Mouse (Mus musculus): Measurements from ENCODE around the gene Hcn3.

The Hcn3 gene

DNA sequence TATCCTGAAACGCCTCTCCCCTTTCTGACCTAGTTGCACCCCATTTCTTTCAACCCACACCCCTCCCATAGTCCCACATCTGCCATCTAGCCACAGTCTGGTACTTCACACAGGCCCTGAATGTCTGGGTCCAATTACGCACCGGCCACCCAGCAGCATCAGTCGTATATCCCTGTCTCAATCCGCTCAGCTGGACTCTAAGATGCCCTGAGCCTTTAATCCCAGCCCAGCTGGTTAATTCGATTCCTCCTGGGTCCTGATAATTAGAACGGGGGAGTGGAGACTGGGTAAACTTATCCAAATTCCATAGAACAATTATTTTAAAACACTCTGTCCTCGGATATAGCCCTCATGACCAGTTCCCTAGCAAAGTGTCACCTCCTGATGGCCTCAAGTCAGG is 14.4 kb downstream of the Hcn3 start:
- no peak for DNase-seq

DNA sequence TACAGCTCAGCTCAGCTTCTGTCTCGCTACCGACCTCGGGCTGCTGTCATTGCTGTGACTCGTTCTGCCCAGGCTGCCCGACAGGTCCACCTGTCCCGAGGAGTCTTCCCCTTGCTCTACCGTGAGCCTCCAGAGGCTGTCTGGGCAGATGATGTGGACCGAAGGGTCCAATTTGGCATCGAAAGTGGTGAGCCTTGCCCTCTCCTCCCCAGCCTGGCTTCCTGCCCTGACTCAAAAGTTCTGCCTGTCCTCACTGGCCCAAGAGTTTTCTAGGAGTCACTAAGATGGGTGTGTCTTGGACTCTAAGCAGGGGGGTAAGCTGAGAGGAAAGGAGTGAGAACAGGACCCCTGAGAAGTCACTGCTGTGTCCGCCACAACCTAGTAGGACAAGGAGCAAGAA is 15.2 kb downstream of the Hcn3 start:
- no peak for DNase-seq

DNA sequence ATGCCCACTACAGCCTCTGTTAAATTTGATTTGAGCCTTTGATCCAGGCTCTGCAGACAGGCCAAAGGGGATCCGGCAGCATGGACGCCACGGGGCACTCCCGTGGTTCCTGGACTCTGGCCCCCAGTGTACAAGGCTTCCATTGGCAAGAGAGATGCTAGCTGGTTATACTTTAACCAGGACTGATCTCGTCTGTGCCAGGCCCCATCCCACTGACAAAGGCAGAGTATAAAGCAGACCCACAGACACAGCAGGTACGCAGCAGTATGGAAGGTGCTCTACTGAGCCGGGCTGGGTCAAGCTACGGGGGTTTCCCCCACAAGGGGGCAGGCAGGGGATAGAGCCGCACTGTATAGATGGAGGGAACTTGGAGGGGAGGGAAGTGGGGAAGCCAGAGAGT is 23.6 kb downstream of the Hcn3 start:
- DNase-seq = no peak

DNA sequence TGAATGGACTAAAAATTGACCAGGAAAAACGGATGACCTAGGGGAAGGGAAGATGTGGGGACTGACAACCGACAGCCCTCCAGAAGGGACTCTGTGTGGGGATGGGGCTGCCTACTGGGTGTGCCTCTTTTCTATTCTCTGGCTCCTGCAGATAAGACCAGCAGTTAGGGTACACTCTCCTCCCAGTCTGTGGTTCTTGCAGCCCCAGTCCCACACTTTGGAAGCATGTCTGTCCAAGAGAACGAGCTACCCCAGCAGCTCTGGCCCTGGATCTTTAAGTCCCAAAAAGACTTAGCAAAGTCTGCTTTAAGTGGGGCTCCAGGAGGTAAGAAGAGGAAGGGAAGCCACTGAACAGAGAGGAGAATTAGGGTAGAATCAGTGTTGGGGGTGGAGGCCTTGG is 24.0 kb downstream of the Hcn3 start, which contains the start of gene Pklr:
Pklr (plus strand) TSS at position 185 of the 400 bp plus-strand sequence.
- DNase-seq = no peak

DNA sequence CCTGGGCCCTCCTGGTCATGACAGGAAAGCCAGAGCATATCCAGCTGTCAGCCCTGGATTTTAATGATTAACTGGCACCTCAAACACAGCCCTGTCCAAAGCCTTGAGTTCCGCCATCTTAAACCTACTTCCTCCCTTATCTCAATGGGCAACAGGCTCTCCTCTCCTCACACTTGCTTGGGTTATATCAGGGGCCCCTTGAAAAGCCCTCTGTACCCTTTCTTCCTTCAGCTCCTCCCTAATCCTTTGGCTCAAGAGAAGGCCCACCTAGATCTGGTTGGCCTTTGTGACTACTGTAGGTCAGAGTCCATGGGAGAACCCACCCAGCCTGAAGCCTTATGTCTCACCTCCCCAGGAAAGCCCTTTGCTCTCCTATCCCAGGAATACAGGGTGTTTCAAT is 26.2 kb downstream of the Hcn3 start:
- DNase-seq = no peak

DNA sequence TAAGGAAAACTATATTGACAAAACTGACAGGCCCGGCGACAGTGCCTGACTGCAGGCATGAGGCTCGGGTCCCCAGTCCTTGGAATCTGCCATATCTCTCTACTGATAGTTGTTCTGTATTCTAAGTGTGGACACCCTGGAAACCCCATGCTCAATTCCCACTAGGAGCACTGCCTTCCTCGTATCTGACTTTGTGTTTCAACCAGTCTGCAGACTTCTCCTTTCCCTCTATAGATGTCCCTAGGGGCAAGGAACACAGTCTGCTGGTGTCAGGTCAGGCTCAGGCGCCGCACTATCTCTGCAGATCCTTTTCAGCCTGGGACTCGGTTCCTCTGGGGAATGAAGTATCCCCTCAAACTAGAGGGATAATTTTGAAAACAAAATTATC is 26.9 kb downstream of the Hcn3 start:
- no peak for DNase-seq

DNA sequence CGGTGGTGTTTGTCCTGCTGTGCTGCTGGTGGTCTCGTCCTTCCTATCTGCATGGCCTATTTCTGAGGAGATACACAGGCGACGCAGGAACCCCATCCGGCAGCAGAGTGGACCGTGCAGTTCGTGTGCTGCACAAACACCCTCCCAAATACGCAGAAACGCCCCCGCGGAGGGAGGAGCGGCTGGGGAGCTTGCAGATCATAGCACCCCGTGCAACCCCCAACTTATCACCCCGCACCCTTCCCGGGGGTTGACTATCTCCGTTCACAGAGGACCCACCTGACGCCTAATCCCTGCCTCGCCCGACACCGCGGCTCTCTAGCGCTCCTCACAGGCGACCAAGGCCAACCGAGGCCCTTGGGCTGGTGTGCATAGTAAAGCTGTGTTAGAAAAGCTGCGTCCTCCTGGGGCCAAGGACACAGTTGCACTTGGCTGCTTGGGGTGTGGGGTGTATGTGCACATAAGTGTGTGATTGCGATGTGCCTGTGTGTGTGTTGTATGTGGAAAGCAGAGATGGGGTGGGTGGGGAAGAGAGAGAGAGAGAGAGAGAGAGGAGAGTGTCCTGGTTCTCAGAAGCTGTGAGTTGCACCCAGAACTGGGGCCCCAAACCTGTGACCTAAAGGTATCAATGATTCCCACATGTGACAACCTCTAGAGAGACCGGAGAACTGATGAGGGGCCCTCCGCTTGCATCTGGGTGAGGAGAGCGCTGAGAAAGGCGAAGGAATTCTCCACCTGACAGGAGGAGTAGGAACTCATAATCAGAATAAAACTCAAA is 27.5 kb downstream of the Hcn3 start:
- peak in 1 of 2 experiments; percentile 17 for DNase-seq

DNA sequence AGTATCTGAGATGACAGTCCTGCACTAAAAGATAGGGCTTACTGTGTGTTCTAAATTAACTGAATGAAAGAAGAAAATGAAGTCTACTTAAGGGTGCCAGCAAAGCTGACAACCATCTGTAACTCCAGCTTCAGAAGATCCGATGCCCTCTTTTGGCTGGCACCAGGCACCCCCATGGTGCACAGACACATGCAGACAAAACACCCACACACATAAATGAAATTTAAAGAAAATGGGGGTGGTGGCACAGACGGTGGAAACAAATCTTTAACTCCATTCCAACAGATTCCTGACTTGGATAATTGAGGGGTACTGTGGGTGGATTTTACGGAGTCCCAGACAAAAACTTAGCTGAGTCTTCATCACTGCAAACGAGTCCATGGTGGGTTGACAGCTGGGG is 28.2 kb downstream of the Hcn3 start:
- DNase-seq = no peak

DNA sequence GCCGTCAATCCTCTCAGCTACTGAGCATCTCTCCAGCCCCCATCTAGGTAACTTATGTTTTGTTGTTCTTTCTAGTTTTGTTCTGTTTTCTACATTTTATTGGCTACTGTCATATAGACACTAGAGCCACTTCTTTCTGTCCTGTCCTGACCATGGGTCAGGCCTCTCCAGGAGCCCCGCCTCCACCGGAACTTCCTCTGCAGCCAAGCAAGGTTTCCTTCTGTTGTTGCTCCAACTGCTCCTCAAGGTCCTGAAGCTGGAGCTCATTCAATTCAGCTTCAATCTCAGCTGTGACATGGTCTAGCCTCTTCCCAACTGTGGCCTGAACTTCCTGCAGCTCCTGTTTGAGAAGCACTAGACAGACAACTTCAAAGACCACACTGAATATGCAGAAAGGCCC is 30.1 kb downstream of the Hcn3 start:
- DNase-seq = no peak

DNA sequence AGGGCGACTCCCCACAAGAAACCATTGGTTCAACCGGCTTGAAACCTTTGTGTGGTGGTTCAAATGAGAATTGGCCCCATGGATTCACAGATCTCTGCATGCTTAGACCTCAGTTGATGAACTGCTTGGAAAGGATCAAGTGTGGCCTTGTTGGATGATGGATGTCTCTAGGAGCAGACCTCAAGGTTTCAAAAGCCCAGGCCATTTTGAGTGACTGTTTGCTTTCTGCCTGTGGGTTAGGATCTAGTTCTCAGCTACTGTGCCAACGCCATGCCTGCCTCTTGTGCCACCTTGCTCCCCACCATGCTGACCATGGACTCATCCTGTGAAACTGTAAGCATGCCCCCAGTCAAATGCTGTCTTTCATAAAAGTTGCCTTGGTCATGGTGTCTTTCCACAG is 34.0 kb downstream of the Hcn3 start:
- DNase-seq = no peak

DNA sequence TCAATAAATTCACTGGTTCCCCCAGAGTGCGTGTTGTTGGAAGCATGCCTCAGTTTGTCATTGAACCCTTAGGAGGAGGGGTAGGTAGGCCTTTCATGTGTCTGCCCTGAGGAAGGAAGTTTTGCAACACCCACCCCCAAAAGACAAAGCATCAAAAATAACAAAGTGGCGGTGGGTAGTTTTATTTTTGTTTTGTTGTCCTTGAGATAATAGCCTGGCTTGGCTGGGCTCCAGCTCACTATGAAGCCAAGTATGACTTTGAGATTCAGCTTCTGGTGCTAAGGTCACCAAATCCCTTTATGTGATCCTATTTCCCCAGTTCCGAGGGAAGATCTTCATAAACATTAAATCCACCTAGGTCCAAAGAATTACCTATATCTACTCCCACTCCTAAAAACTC is 35.8 kb downstream of the Hcn3 start:
- no peak for DNase-seq

DNA sequence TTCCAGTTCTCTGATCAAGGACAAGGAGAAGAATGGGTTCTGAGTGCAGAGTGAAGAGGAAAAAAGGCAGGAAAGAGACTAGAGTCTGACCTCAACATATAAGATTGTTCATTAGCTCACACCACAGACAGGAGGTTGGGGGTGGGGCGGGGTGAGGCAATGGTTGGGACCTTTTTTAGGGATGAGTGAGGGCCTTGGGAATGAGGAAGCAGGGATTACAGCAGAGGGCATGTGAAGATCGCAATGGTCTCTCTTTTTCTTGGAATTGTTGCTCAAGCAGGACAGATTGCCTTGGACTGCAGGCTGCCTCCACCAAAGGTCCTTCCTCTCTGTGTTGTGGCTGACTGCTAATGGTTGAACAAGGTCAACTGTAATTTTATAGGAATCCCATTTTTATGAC is 36.7 kb downstream of the Hcn3 start:
- peak; percentile 42 to 60 for DNase-seq

DNA sequence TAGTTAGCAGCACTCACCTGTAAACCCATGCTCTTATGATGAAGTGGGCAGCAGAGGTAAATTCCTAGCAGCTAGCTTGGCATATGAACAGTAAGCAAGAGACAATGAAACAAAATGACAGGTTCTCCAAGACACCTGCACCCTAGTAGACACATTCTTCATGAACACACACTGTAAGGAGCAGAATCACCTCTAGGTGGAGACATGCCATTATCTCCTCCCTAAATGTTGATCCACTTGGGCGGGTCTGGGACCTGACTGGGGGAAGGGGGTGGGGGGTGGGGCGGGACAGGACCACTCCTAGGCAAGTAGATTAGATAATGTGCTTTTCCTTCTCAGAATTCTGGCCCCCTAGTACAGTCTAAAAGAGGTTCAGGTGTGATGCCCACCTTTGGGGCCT is 44.5 kb downstream of the Hcn3 start:
- DNase-seq = peak in 1 of 2 experiments; percentile 32

DNA sequence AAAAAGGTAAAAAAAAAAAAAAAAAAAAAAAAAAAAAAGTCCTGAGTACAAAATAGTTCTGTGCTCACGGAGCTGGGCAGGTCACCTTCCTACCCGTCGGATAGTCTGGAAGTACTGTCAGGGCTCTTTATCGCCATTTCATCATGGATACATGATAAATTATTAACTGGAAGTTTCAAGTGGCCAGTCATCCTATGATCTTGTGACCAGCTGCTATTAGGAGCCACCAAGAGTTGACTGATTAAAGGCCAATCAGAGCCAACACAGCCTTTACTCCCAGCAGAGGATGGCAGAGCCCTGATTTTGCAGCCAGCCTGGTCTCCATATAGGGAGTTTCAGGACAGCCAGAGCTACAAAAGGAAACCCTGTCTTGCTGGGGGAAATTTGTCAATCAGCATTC is 46.9 kb downstream of the Hcn3 start:
- DNase-seq = no peak

DNA sequence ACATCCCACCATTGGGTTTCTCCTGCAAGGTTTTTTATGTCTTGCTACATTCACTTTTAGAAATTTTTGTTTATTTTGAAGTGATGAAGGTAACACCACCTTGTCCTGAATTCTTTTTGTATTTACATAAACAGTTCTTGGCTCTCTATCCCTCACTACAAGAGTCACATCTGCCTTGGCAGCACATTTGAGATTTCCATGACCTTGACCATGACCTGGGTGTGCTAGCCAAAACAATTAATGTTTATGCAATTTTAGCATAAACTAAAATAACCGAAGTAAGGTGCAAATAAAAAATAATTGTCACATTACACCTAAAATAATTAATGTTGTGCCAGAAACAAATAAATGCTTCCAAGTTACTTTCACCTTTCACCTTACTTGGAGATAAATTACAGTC is 51.9 kb downstream of the Hcn3 start:
- no peak for DNase-seq

DNA sequence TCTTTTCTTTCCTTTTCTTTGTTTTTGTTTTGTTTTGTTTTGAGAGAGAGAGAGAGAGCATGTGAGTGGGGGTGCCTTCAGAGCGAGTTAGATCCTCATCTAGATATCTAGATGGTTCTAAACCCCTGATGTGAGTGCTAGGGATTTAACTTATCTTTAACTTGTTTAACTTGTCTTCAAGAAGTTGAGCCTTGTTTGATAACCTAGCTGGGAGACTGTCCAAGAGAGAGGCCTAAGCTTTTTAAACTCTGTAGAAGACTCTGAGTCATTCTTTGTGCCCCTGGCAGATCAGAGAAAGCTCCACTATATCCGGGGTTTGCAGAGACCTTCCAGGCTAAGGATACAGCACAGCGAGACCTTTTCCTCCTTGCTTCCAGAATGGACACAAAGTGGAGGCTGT is 52.5 kb downstream of the Hcn3 start:
- no peak for DNase-seq

DNA sequence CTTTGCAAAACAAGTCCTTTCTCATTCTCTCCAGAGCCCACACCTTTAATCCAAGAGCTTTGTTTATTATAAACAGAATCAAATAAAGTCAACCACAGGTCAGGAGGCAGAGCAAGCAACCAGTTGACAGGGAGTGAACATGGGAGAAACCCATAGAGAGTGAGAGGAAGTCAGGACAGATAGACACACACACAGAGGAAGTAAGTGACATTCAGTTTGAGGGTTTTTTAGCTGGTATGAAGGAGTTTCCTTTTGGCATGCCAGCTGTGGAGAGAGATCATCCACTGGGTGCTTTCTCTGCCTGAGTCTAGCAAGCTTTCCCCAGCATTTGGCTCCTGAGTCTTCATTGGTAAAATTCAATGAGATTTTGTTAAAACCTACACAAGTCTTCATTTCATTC is 53.1 kb downstream of the Hcn3 start:
- DNase-seq = no peak

DNA sequence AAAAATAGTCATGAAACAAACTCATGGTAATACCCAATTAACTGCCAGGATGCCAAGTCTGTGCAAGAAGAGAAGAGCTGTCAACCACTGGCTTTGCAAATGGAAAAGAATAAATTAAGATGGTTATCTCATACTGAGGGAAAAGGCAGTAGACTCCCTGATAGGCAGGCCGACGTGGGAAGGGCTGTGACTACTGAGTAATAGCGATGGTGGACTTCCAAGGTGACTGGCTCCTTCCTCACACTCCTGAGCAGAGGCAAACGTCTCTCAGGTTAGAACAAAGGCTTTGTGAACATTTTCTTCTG is 56.8 kb downstream of the Hcn3 start:
- DNase-seq = no peak

DNA sequence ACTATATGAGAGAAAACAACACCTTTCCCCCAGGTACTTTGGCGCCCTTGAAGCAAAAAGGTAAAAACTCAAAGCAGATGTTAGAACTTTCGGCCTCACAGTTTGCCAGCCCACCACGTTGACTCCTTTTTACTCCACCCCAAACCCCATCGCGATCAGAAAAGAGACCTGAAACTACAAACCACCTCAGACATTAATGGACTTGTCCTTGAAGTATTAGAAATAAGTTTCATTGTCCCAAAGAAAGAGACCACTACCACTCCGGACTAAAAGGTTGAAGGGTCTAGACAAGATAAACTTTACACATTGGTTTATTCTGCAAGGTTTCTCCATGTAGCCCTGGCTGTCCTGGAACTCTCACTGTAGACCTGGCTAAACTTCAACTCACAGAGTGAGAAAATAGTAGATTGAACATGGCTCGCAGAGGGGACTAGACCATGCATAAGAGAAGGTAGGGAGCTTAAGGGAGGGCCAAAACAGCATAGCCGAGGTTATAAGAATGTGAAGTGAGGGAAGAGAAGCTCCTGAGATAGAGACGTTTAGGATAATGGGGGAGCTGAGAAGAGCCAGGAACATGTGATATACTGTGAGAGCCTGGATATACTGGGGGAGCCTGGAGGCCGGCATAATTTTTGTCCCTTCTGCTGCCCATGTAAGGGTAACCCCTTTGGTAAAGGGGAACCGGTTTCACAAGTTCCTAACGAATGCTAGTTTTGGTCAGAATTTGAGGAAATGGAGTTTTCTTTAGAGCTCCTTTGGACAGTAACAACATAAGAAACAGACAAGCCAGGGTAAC is 57.3 kb downstream of the Hcn3 start:
- no peak for DNase-seq

DNA sequence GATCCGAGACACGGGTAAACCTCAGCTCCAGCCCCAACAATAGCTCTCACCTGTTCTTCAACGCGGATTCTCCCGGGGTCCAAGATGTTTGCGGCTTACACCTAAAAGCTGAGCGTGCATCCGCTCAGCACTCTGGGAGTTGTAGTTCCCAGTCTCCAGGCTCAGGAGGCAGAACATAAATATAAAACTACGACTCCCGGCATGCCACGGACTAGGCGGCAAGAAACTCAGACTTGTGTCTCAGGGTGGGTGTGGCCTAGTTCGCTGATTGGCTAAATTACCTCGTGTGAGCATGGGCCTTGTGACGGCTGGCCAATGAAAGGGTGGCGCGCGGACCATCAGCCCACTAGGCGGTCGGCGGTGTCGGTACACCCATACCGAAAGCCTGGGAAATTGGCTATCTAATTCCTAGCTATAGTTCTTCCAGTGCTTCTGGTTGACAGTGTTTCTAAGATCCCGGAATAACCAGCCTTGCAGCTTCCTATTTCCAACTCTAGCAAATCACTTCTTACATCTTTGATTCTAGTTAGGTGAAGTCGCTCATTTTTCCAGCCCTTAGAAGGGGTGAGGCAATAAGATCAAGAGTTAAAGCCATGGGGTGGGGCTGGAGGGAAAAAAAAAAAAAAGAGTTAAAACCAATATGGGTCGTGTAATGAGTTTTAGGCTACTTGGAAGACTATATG is 58.0 kb downstream of the Hcn3 start, which contains the start of gene Fdps:
Fdps (minus strand) TSS at position 148 of the 683 bp plus-strand sequence.
- DNase-seq = peak; percentile 98 to 99

DNA sequence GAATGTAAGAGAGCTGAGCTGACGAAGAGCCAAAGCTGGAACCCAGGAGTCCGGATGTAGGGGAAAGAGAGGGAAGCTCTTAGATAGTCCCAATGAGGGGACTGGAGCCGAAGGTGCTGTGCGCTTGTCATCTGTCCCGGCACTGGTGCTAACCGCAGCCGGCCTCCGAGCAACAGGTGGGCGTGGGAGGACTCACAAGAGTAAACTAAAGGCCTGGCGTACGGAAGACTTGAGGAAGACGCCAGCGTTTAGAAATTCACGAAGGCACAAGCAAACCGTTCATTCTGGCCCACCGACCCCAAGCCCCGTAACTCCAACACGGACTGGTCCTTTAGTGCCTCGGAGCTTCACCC is 58.6 kb downstream of the Hcn3 start:
- DNase-seq = no peak

DNA sequence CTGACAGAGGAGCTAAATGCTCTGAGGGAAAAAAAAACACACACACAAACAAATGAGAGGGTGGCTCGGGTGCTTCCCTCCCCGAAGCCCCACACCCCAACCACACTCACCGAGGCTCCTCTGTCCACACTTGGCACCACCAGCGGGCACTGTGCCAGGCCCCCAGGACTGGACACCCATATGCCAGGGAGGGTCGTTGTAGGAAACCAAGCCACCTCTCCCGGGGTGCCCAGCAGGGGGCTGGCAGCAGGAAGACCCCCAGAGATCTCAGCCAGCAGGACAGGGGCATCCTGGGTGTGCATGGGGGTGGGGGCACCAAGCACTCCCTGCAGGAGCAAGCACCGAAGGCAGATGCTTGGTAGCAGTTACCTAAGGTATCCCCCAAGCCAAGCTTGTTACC is 59.2 kb downstream of the Hcn3 start, which contains the start of gene Gm43738:
Gm43738 (minus strand) TSS at position 289 of the 400 bp plus-strand sequence.
- peak in 1 of 2 experiments; percentile 10 for DNase-seq
